Mouse (Mus musculus) gastrocnemius, postnatal 14 days (tissue): ENCODE results near the gene Tfb1m. TPM values are rescaled to one million over a fixed set of nuclear protein-coding genes. Genes with fewer than 3 reads are reported as not detected.

ENCODE experiments used
- DNase-seq: peaks from one replicate; pipeline ENCODE4 v3.0.0; 2021; ENCODE audit warnings: mixed read lengths
- intact Hi-C: fragments of 180-260 bp; cut with DNase I; formaldehyde crosslinking; loops from one replicate; pipeline ENCODE4 v1.15.1; 2025; ENCODE audit warnings: low total_unique reads
- total RNA-seq, 2 experiments: library from RNA; stranded (reverse); gene quantifications; 2 replicates each; pipeline ENCODE4 v1.2.3; 2021

Gene Tfb1m
- total RNA-seq, 2 experiments from 2014 or later, result 7.6 to 7.8 TPM

- no peak for DNase-seq
- intact Hi-C loops, result no loop called here
Observed at GRCm38 (mm10) chr17:3481576-3482575, 75.7 kb downstream of the Tfb1m start.

DNA sequence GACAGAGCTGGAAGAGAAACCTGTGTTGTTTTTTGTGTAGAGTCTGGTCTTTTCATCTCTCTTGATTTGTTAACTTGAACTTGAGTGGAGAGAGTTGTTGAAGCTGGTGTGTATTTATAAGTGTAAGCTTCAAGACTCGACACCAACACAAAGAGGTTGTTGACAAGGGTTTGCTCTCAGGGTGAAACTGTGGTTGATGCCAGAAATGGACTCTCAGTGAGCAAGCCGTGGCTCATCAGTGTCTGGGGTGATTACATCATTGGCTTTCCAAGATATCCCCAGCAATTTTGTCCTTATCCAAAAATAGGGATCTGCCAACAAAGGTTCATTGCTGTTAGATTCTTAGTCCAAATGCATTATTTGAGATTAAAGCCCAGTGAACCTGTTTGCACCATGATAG is 81.0 kb downstream of the Tfb1m start:
- intact Hi-C loops, result no loop called here
- DNase-seq, result no peak

GRCm38 (mm10) chr17:3472018-3472417 is 85.6 kb downstream of the Tfb1m start:
- intact Hi-C loops, result no loop called here
- no peak for DNase-seq

Other genes starting within 250 kb of the Tfb1m start
- gene Tiam2, start 231.2 kb downstream of the Tfb1m start, total RNA-seq, result 1 to 10 TPM; 3.1 to 3.9 TPM
- gene Cldn20, start 25.2 kb downstream of the Tfb1m start, total RNA-seq, result not detected
- gene Nox3, start 138.5 kb upstream of the Tfb1m start, total RNA-seq, result not detected